Mouse (Mus musculus): ENCODE results near the gene Larp6.

DNA sequence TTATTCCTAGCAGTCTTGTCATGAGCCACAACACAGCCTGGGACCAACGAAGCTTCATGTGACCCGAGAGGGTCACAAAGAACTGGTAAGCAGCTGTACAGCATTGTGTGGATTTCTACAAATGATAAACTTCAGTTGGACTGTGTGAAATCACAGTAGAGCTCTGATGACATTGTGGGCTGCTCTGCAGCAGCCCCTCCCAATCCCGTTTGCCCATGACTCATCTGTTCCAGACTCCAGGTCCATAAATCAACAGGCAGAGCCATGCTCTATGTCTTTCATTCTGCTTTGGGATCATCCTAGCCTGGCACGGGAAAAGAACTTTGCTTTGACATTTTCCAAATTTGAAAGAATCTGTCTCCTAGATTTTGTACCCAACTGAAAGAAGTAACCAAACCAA is 20.2 kb upstream of the Larp6 start:
- TF ChIP-seq ZC3H11A (IDR thresholded peaks at IDR 0.05; ENCODE audit: borderline replicate concordance, low read depth, low read length) (no peak), MAFK (IDR thresholded peaks at IDR 0.05; ENCODE audit: insufficient read depth, low read depth, low read length) (no peak)

Measured in ES-E14 (cell line).